Mouse (Mus musculus) layer of hippocampus, adult 9-10 months (tissue): ENCODE data around the gene Mavs.

Experiments
- DNase-seq: peaks from one replicate; pipeline ENCODE4 v3.0.0; 2022; ENCODE audit warnings: low spot score

Gene Mavs

DNA sequence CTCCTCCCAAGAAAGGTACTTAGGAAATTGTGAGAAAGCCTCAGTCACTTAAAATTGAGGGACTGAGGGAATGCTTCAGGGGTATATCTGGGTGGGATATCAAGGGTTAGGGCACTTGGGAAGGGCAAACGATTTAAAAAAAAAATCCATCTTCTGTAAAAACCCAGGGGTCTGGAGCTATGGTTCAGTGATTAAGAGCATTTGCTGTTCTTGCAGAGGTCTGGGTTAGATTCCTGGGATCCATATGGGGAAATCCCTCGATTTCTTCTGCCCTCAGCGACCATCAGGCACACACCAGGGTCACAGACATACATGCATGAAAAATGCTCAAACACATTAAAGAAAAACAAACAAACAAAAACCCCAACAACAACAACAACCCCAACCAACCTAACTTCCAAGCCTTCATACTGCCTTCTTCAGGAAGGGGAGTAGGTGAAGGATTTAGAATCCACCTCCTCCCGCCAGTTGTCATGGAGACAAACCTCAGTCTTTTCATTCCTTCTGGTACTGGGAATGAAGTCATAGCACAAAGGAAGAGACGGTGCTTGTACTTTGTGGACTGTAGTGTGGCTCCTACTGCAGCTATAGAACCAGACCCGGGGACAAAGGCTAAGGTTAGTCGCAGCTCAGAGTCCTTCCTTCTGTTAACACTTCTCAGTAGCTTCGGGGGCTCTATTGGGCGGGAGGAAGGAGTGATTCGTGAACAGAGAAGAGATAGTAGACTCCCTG lies 27.8 kb downstream of the Mavs start:
- no peak for DNase-seq

DNA sequence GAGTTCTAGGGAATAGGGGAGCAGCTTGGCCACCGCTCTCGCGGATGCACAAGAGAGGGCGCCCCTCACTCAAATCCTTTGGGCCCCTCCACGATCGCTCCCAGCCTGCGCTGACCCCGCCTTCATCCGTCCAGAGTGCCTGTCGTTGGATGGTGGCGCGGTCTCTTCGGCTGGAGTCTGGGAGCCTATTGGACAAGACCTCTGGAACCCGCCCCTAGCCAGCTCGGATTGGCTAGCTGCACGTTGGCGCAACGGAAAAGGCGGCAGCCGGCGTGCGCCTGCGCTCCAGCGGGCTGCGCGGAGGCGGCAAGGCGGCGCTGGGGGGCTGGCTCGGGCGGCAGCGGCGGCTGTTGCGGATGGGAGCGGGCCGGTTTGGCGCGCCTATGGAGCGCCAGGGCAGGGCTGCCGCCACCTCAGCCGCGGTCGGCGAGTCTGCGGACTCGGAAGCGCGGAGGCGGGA lies 28.4 kb downstream of the Mavs start, which contains the start of gene Pank2:
Pank2 (plus strand) TSS at position 283 of the 460 bp plus-strand sequence.
- DNase-seq: peak; percentile 95

GRCm38 (mm10) chr2:131262680-131263670 lies 29.1 kb downstream of the Mavs start:
- no peak for DNase-seq

DNA sequence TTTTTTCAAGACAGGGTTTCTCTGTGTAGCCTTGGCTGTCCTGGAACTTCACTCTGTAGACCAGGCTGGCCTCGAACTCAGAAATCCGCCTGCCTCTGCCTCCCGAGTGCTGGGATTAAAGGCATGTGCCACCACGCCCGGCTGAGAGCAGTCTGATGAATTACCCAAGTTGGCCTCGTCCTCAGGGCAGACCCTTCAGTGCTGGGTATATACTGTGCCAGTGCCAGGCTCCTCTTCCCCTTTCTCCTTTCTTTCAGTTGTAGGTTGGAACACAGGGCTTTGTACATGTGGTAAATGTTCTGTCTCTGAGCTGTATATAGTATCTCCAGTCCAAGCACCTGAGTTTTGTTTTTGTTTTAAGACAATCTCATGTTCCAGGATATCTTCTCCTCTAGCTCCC lies 30.2 kb downstream of the Mavs start:
- DNase-seq: no peak

- no peak for DNase-seq
Measured at GRCm38 (mm10) chr2:131265056-131265455, 31.2 kb downstream of the Mavs start.

DNA sequence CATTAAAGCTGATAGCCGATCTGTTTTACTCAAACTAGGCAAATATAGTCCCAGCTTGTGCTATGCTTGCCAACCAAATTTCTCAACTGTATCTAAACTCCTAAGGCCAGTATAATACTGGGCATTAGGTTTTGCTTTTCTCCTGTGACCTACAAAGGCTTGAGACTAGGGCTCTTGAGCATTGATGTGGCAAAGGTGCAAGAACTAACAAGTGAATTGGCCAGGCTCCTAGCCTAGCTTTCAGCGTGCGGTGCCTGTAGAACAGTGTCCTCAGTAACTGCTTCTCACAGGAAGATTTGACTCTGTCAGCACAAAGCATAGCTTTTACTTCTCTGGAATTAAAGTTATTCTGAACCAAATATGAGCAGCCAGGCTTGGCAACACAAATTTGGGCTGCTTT lies 41.6 kb downstream of the Mavs start:
- DNase-seq: no peak

- DNase-seq: no peak
Measured at GRCm38 (mm10) chr2:131276722-131277121, 42.9 kb downstream of the Mavs start.

- DNase-seq: no peak
Measured at GRCm38 (mm10) chr2:131281596-131281995, 47.7 kb downstream of the Mavs start.

- no peak for DNase-seq
Measured at GRCm38 (mm10) chr2:131286276-131286675, 52.4 kb downstream of the Mavs start.

DNA sequence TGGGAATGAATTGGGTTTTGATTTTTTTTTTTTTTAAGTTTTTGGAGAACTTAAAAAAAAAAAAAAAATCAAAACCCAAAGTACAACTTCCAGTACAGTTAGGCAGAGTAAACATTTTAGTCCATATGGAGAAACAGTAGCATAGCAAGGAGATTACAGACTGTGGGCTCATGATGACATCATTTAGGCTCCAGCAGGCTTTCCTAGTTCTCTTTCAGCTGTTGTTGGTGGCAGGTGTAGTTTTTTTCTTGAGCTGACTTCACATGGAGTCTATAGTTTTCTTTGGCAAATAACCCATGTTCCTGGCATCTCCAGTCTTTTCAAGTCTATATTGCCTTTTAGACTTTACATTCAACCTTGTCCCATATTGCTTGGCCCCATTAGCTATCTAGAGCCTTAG lies 56.8 kb downstream of the Mavs start:
- DNase-seq: no peak

- no peak for DNase-seq
Measured at GRCm38 (mm10) chr2:131296746-131297261, 62.9 kb downstream of the Mavs start.
